ENCODE assay signal across 8 mouse cellular contexts in genomic region chr8:111538194-111538593, GRCm38 (mm10). TPM values are rescaled to one million over a fixed set of nuclear protein-coding genes. Genes with fewer than 3 reads are reported as not detected.
DNase-seq lines count a peak whose midpoint lies in the region; ATAC-seq lines count a peak whose summit lies in the region.

No protein-coding gene starts in this region.

- peak overlapping the region; percentile 74 for H3K4me2 ChIP-seq in limb, embryonic 11.5 days (ENCODE audit: low read depth, severe bottlenecking)
- H3K4me2 ChIP-seq in midbrain, embryonic 15.5 days = peak overlapping the region; percentile 88

- H3K9ac ChIP-seq in limb, embryonic 11.5 days (ENCODE audit: low read length) = no peak overlapping the region
- peak overlapping the region; percentile 100 for H3K9ac ChIP-seq in midbrain, embryonic 15.5 days

- H3K4me3 ChIP-seq in limb, embryonic 11.5 days (ENCODE audit: low read depth, low read length) = peak overlapping the region; percentile 99
- peak overlapping the region; percentile 89 for H3K4me3 ChIP-seq in midbrain, embryonic 15.5 days

- H3K27me3 ChIP-seq in limb, embryonic 11.5 days (ENCODE audit: control insufficient read depth, insufficient read depth, low read length) = no peaks in the 10 kb centered on the region
- H3K27me3 ChIP-seq in midbrain, embryonic 15.5 days (replicated peaks) = no peaks in the 10 kb centered on the region

- 25% methylated on average over 2 of the region's 2 CpGs for WGBS in limb, embryonic 11.5 days
- WGBS in midbrain, embryonic 15.5 days = 0% methylated on average over 2 of the region's 2 CpGs

- no peaks in the 10 kb centered on the region for H3K36me3 ChIP-seq in limb, embryonic 11.5 days (ENCODE audit: control insufficient read depth, insufficient read depth, low read length)
- no peaks in the 10 kb centered on the region for H3K36me3 ChIP-seq in midbrain, embryonic 15.5 days (replicated peaks)

- H3K9me3 ChIP-seq in limb, embryonic 11.5 days (ENCODE audit: control insufficient read depth, low read length) = no peaks in the 10 kb centered on the region
- no peaks in the 10 kb centered on the region for H3K9me3 ChIP-seq in midbrain, embryonic 15.5 days

- peaks cover 12% of the 10 kb centered on the region; the same call in 1 of the 2 replicates for H3K4me1 ChIP-seq in limb, embryonic 11.5 days (ENCODE audit: control insufficient read depth, insufficient read depth, low read length)
- peaks cover 49% of the 10 kb centered on the region for H3K4me1 ChIP-seq in midbrain, embryonic 15.5 days

- DNase-seq in right cerebral cortex, postnatal 25 days = peak; percentile 6
- no peak for DNase-seq in right cerebral cortex, postnatal 10 days (ENCODE audit: low spot score in 2 of 2)
- peak; percentile 22 to 35 for DNase-seq in cerebellum, postnatal 36 days
- DNase-seq in heart, postnatal 10 days = peak; percentile 53
- no peak for DNase-seq in limb, embryonic 11.5 days (ENCODE audit: low spot score)
- no peak for DNase-seq in embryo, embryonic 10.5 days (ENCODE audit: low spot score)

- H3K27ac ChIP-seq in limb, embryonic 11.5 days (replicated peaks; ENCODE audit: low read depth, low read length) = no peak overlapping the region
- H3K27ac ChIP-seq in midbrain, embryonic 15.5 days = peak overlapping the region; percentile 98

- ATAC-seq in limb, embryonic 11.5 days (ENCODE audit: insufficient number of reproducible peaks, low FRiP score, low TSS enrichment, low read depth) = no peak
- ATAC-seq in midbrain, embryonic 15.5 days (replicated peaks) = no peak
- ATAC-seq in megakaryocyte-erythroid progenitor cell, adult 5-6 weeks (replicated peaks; ENCODE audit: low FRiP score, low TSS enrichment, poor library complexity, severe bottlenecking) = no peak; the same call in 1 of the 2 replicates

- intact Hi-C loops in heart, postnatal 10 days (cut with DNase I) = loop anchor here (1.0 to 10.0 kb wide), 2 partner anchors 8 to 287 kb away; no protein-coding TSS in a partner anchor

RNA-seq across cellular contexts. Expression of gene Znrf1, which starts 2.3 kb away (rescaled TPM):
- total RNA-seq in heart, postnatal 10 days (2021) = 10 to 100 TPM; 66.2 to 69.2 TPM
- 49.9 and 51.7 TPM in 2 replicates for polyA plus RNA-seq in limb, embryonic 11.5 days (2014; fragmentation: Nextera tagmentation; extraction: Ambion mirVana)
- 106 and 119 TPM in 2 replicates for polyA plus RNA-seq in midbrain, embryonic 15.5 days (2015; fragmentation: Nextera tagmentation; extraction: Ambion mirVana)
- total RNA-seq in megakaryocyte-erythroid progenitor cell, adult 5-6 weeks (2014; fragmentation: Nextera tagmentation) = 54.1 and 55.3 TPM in 2 replicates
- total RNA-seq in megakaryocyte-erythroid progenitor cell, adult 5-6 weeks (2017) = 21.4 and 25.9 TPM in 2 replicates

RNA-seq across cellular contexts. Expression of gene Wdr59, which starts 16.3 kb away (rescaled TPM):
- total RNA-seq in heart, postnatal 10 days (2021) = 10 to 100 TPM in 1 of 2 experiments, 1 to 10 TPM in 1; 10.0 to 10.2 TPM
- polyA plus RNA-seq in limb, embryonic 11.5 days (2014; fragmentation: Nextera tagmentation; extraction: Ambion mirVana) = 4.5 and 4.9 TPM in 2 replicates
- 6.8 and 8.3 TPM in 2 replicates for polyA plus RNA-seq in midbrain, embryonic 15.5 days (2015; fragmentation: Nextera tagmentation; extraction: Ambion mirVana)
- 14.4 and 16.0 TPM in 2 replicates for total RNA-seq in megakaryocyte-erythroid progenitor cell, adult 5-6 weeks (2014; fragmentation: Nextera tagmentation)
- 11.9 and 14.1 TPM in 2 replicates for total RNA-seq in megakaryocyte-erythroid progenitor cell, adult 5-6 weeks (2017)

Comparison
In these comparisons a context has a peak if more than half of its experiments do, and no peak if none do; other contexts are left out.
1. DNase-seq: peak in right cerebral cortex, postnatal 25 days (single experiment), cerebellum, postnatal 36 days (2 of 2) and heart, postnatal 10 days (2 of 2); none in right cerebral cortex, postnatal 10 days (0 of 2), limb, embryonic 11.5 days (single experiment) and embryo, embryonic 10.5 days (single experiment).